Mouse (Mus musculus) CD8-positive naive resting alpha-beta T cell, adult 2 months (primary cell): ENCODE measurements around the gene Gm38119.
"Not testable (repeated sequence)": the region's sequence is repeated elsewhere in the genome, so short reads cannot be mapped to it uniquely, and the experiment has no call there.

ENCODE experiments used
- DNase-seq, 2 experiments: peaks; one replicate each; pipeline ENCODE4 v3.0.0; 2022; ENCODE audit warnings: low read depth in 2 of 2, low spot score in 2 of 2

The Gm38119 gene

GRCm38 (mm10) chr3:92738996-92739395 is at the start of gene Gm38119:
Gm38119 (minus strand) TSS chr3:92739096.
- no peak for DNase-seq

DNA sequence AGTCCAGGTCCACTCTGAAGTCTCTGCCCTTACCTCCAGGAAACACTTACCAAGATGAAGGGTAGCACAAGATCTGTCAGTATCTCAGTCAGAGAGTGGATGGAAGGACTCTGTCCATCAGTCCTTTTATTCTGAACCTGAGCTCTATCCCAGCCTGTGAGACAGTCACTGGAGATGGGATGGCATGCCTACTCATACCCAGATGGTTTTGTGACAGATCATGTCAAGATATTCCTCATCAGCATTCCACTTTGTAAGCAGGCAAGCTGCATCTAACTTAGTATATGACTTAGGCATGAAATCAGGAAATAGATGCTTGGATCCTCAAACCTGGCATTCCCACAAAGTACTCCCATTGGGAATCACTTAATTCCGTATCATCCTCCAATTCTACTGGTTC is 39.9 kb upstream of the Gm38119 start, which contains the start of gene Lce1i:
Gene Lce1i, minus strand, starts transcription at position 101 of the 400 bp plus-strand sequence.
- DNase-seq: no peak

- no peak for DNase-seq
These were observed 32.7 kb upstream of the Gm38119 start for GRCm38 (mm10) chr3:92771573-92771972.

GRCm38 (mm10) chr3:92764965-92765364 is 26.1 kb upstream of the Gm38119 start, which contains the start of gene Lce1h:
Lce1h (minus strand) TSS chr3:92765065.
- DNase-seq: no peak

- no peak for DNase-seq
These were observed 14.3 kb upstream of the Gm38119 start for GRCm38 (mm10) chr3:92753197-92753596.

GRCm38 (mm10) chr3:92752238-92752637 is 13.3 kb upstream of the Gm38119 start, which contains the start of gene Lce1g:
Lce1g (minus strand) TSS chr3:92752338.
- DNase-seq: no peak

GRCm38 (mm10) chr3:92722631-92723030 is 16.3 kb downstream of the Gm38119 start:
- DNase-seq: no peak

- no peak for DNase-seq
These were observed 18.6 kb downstream of the Gm38119 start, which contains the start of gene Lce1f for GRCm38 (mm10) chr3:92720250-92720649. Lce1f (minus strand) TSS chr3:92720350.

DNA sequence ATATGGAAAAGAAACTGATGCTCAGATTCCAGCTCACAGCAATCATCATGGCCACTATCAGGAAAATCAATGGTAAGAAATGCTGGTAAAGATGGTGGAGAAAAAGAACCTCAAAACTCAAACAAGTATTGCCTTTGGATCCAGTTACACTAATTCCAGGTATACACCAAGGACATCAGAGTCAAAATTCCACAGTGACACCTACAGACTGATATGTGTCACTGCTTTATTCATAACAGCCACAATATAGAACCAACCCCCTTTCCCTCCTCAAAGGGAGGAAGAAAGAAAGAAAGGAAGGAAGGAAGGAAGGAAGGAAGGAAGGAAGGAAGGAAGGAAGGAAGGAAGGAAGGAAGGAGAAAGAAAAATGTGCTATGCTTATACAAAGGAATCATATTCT is 23.8 kb downstream of the Gm38119 start:
- DNase-seq: no peak

- no peak for DNase-seq
These were observed 29.9 kb downstream of the Gm38119 start, which contains the start of gene Lce1e for GRCm38 (mm10) chr3:92708974-92709373. Lce1e (minus strand) TSS chr3:92709074.

- DNase-seq: no peak
These were observed 44.3 kb downstream of the Gm38119 start for GRCm38 (mm10) chr3:92694613-92695012.

- no peak for DNase-seq
These were observed 47.2 kb downstream of the Gm38119 start for GRCm38 (mm10) chr3:92691688-92692087.

GRCm38 (mm10) chr3:92689154-92689553 is 49.7 kb downstream of the Gm38119 start:
- DNase-seq: not testable (repeated sequence)
